Mouse (Mus musculus) kidney, postnatal 25 days (tissue): ENCODE data around the gene Exo5.
A peak's percentile ranks its signal among the peaks of the same experiment; 100 is the strongest.

Source experiments
- DNase-seq, 2 experiments: peaks; one replicate each; pipeline ENCODE4 v3.0.0; 2021; ENCODE audit warnings: mixed read lengths in 2 of 2

Exo5 gene

DNA sequence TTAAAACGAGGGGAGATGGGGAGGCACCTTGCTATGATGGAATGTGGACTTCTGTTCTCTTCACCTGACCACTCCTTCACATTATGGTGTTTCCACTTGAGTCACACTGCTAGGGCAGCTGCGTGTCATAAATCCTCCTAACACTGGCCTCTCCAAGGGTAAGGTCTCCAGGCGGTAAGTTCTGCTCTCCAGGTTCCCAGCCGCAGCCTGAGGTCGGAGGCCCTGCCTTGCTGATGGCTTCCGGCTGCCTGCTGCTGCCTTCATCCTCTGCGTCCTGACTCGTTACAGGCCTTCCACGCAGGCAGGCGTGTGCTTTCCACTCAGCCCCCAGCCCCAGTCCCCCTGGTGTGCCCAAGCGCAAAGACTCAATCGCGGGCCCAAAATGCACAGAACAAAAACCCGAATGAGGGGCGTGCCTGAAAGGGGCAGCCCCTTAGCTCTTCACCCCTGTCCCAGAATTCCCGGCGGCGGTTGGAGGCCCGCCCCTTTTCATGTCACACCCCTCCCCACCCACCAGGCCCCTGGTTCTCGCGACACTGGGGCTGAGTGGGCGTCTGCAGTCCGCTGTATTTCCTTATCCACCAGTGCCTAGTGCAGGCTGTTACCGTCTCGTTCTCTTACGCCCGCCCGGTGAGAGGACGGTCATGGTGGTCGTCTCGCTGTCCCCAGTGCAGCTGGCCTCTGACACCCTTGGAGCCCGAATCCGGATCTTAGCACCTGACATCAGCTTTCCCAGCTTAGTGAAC, at the start of gene Exo5:
Exo5 (minus strand) TSS at position 464 of the 746 bp plus-strand sequence.
- DNase-seq, result peak; percentile 90 to 96

DNA sequence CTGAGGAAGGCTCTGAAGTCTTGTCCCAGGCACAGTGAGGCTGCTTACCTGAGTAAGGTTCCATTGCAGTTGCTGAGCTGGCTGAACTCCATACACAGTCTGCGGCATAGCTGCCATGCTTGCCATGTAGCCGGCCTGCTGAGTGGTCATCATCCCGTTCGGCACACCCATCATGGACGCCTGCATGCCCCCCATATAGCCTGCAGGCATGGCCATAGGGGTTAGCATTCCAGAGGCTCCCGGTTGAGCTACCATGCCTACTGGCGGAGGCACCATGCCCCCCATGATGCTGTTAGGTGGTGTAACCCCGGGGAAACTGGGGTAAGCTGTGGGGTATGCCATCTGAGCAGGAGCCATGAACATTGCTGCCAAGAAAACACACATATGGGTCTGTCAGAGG, 47.0 kb upstream of the Exo5 start:
- DNase-seq, result no peak

DNA sequence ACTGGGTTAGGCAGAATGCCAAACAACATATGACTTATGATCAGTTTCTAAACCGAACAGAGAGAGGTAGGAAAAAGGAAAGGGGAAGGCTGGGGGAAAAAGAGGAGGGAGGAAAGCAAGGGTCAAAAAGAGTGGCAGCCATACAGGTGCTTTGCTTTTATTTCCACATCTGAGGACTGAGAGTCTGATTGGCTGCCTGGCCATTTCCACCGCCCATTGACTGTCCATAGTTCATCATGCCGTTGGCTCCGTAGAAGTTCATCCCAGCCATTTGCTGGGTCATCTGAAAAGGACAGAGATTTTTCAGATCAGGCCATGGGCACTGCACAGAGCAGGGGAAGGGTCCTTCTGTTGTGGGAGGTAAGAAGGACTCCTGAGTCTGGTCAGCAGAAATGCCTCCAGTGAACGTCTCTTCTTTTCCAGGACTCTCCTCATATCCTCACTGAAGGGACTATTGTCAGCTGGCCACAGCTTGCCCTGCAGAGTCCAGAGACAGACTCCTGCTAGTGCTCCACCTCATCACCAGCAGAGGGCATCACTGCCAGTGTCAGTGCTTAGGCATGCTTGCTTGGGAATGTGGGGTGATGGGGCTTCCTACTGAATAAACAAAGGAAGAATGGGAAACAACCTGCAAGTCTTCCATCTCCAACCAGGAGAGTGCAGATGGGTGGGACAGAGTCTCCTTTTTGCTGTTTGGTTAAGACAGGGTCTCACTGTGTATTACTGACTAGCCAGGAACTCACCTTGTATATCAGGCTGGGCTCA, 44.7 kb upstream of the Exo5 start:
- DNase-seq, result peak; percentile 58 to 62

DNA sequence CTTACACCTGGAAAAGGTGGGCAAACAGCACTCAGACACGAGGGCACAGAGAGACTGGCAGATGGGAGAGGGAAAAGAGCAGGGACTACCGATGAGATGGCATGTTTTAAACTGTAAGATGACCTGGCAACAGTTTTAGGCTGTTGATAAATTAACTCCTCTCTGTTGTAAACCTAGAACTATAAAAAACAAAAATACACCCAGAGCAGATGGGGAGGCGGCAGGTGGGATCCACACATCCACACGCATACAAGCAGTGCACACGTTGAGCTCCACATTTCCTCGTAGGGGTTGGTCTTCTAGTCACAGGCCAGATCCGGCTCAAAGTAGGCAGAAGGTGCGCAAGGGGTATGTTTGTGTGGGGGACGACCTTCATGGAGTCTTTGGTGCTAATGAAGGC, 43.7 kb upstream of the Exo5 start:
- no peak for DNase-seq

DNA sequence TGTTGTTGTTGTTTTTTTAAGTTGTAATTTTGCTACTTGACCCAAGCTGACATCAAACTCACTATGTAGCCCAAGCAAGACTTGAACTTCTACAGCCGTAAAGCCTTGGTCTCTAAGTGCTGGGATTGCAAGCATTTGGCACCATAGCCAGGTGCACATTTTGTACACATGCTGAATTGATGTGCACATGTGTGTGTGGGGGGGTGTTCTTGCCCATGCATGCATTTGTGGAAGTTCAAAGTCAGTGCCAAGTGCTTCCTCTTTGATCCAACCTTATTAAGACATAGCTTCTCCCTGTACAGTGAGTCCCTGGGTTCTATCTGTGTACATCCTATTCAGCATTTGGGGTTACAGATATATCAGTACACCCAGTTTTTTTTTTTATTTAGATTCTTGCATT, 30.8 kb upstream of the Exo5 start:
- DNase-seq, result no peak

DNA sequence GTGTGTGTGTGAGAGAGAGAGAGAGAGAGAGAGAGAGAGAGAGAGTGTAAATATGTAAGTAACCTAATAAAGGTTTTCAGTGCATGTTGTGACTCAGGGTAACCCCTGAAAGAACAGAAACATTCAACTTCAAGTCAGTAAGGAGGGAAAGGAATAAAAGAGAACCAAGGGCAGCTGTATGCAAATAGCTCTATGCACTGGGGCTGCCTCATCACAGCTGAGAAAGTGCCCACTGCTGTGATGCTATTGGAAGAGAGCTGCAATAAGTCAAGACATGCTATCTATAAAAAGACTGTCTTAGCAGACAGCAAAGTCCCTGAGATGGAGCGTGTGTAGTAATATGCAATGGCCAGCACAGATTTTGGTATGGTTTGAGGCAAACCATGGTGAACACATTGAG, 28.9 kb upstream of the Exo5 start:
- DNase-seq, result no peak

DNA sequence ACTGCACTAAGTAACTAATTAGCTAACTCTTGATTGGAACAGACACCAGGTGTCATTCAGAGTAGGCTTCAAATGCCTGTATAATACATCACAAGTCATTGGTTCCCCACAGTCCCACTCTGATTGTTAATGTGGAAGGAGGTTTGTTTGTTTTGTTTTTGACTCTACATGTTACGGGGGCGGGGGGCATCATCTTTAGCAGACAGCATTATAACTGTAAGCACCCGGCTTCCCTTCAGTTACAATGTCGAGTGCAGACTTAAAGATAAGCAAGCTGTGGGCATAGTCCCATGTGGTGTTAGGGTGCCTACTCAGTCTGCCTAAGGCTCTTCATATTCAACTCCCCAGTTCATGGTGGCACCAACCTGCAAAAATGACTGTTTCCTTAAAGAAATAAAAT, 28.2 kb upstream of the Exo5 start:
- no peak for DNase-seq

DNA sequence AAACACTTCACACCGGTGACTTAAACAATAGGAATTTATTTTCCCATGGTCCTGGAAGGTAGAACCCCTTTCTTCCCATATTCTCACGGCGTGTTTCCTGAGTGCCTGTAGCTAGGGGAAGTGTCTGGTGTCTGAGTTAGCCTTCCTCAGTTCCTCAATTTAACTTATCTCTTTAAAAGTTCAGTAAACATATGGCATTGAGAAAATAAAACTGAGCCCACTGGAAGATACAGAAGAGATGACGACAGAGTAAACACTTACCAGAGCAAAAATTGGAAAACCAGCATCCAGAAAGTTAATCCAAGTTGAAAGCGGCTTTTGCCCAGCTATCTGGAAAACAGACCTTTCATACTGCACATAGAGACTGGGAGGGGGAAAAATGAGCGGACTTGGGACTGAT, 27.3 kb upstream of the Exo5 start:
- no peak for DNase-seq

DNA sequence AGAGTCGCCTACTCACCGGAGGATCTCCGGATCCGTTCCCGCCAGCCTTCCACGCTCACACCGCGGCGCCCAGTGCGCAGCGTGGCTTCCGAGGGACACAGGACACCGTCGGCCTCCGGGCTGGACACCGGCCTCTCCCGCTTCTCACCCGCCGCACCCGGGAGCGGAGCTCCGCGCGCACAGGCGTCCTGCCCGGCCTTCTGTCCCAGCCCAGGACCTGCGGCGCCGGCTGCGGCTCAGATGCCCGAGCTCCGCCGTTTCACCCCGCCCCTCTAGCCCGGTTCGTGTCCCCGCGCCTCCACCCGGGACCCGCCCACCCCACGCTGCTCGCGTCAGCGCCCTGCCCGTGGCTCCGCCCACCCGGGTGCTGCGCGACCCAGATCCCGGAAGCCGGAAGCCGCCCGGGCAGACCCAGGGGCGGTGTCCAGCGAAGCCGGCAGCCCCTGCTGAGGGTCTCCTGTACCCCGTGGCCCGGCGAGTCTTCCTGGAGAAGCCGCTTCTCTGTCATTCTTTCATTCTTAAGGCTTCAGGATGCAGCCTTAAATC, 26.7 kb upstream of the Exo5 start, which contains the start of gene Zfp69:
Zfp69 (minus strand) TSS at position 272 of the 546 bp plus-strand sequence.
- DNase-seq, result peak; percentile 93 to 96

DNA sequence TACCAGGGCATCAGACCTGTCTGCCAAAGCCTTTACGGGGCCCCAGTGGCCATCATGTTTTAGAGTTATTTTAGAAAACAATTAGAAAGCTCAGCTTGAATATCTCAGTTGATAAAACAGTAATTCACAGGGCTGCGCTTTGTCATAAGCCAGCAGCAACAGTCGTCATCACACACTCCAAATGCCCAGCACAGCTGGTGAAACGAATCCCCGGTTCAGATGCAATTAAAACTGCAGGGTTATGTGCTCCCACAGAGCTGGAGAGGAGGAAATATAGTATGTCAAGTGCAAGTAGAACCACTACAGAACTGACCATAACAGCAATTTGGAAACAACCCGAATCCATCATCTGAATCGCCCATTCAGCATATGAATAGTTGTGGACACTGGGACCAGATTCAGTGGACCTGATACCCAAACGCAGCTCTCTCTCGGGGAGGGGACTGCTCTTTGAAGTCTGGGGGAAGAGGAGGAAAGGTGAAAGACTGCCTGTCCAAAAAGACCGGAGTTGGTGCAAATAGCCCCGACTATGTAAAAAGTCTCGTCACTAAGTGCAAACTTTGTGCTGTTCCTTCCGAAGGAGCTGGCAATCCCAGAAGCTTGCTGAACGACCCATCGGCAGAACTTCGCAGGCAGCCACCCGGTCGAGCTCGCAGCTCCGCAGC, 26.1 kb upstream of the Exo5 start:
- DNase-seq, result peak in 1 of 2 experiments; percentile 4

DNA sequence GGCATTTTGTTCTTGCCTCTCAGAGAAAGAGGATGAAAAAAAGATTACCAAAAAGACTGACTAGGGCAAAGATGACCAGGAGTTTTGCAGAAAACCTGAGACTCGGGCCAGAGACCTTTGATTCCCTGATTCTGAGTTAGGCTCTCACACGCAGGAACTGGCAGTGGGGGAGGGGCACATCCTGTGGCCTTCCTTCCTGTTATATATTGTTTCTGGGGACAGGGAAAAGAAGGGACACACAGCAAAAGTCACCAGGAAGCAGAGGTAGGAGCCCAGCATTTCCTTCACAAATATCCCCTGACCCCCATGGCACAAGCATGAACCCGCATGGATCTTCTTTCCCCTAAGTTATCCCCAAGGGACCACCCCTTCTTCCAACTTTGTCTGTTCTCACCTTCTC, 24.1 kb upstream of the Exo5 start:
- peak; percentile 72 for DNase-seq

DNA sequence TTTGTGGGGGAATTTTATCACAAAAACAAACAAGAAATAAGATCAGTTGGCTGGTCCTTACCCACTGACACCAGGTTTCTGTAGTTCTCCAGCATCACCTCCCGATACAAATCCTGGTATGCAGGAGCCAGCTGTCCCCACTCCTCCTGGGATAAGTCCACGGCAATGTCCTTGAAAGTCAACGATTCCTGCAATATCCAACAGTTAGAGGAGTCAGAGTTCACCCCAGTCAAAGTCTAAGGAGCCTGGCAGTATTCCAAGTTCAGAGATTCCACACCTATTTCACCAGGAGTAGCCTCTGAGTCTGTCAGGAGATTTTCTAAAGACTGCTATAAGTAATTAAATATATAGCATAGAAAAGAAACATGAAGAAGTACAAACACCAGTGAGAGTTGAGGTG, 10.2 kb upstream of the Exo5 start:
- peak in 1 of 2 experiments; percentile 31 for DNase-seq

DNA sequence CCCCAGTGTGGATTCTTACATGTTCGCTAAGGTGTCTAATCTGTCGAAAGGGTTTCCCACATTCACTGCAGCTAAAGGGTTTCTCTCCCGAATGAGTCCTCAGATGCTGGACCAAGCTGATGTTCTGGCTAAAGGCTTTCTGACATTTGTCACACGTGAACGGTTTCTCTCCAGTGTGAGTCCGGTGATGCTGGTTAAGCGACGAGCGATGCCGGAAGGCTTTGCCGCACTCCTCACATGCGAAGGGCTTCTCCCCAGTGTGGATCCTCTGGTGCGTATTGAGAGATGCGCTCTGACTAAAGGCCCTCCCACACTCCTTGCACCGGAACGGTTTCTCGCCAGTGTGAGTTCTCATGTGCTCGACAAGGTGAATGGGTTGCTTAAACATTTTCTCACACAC, 5.9 kb upstream of the Exo5 start:
- DNase-seq, result no peak

DNA sequence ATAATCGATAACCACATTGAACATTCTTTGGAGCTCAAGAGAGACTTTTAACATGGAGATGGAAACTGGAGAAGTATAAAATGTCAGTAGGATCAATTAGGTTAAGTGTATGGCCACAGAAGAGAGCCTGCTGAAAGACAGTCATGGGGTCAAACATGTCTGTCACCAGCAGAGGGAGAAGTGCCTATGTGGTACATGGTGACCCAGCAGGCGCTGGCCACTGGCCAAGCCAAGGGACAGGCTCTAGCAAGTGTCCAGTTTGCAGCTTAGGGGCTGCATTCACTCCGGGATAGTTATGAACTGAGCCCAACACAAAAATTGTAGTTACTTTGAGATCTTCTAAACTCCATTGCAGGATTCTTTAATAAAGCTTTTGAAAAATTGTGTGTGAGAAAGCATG, 3.9 kb upstream of the Exo5 start:
- peak in 1 of 2 experiments; percentile 29 for DNase-seq

DNA sequence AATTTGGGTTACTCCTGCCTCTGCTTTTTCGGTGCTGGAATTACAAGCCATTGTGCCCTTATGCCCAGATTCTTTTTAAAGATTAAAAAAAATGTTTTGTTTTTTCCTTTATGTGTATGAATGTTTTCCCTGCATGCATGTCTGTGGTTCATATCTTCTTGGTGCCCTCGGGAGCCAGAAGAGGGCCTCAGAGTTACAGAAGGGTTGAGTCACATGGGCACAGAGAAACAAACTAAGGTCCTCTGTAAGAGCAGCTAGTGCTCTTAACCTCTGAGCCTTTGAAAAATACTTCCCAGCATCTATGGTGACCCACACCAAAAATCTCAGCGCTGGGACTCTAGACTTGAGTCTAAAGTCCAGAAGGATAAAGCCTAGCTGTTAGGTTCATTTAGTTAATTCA, 569 bp upstream of the Exo5 start:
- peak; percentile 54 to 77 for DNase-seq

DNA sequence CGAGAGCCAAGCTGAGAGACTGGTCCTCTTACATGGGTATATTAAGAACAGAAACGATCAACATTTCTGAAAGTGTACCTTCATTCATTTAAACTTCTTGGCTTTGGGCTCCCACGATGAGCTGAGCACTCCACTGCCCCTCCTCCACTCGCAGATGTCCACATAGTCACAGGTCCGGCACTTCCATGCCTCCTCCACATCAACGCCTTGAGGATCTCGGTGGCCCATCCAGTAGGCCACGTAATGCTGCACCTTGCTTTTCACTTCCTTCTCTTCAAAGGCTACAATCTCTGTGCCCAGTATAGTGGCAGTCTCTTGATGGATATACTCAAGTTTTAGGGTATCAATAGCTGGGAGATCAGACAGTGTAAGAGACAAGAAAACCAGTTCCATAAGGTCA, 3.4 kb downstream of the Exo5 start:
- DNase-seq, result no peak

DNA sequence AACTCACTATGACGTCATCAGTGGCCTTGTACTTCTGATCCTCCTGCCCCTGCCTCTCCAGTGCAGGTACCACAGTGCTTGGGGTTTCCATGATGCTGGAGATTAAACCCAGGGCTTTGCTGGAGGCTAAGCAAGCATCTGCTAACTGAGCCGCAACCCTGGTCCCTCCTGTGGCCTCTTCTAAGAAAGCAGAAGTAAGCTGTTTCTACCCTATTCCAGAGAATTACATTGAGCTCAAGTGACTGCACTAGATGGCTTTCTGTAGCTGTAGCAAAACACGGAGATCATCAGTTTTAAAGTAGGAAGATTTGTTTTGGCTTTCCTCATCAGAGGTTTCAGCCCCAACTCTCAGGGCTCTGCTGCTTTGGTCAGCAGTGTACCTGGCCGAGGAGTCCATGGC, 10.3 kb downstream of the Exo5 start:
- no peak for DNase-seq

DNA sequence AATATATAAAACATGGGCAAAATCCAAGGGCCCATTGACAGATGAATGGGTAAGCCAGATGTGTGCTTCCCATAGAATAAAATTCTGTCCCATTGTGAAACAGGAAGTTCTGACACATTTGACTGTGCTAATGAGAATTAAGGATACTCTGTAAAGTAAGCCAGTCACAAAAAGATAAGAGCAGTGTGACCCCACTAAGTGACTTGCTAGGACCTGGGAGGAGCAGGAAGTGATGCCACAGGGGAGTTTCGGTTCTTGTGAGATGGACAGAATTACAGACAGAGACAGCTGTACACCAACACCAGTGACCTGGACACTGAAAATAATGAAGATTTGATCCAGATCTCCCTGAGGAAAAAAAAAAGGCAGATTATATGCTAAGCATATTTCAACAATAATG, 11.0 kb downstream of the Exo5 start:
- DNase-seq, result no peak

DNA sequence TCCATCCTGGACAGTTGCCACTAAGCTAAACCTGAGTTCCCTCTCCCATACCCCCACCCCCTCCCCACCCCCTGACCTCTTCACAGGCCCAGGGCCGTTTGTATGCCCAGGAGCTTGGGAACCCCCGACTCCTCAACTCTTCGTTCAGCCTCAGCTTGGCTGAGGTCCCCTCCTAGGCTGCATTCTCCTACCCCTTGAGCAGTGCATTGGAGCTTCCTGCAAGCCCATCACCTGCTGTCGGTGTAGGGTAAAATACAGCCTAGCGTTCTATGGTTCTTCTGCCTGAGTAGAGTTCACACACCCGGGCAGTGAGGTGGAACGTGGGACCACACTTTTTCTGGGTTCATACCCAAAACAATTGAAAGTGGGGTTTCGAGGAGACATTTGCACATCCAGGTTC, 11.4 kb downstream of the Exo5 start:
- no peak for DNase-seq

DNA sequence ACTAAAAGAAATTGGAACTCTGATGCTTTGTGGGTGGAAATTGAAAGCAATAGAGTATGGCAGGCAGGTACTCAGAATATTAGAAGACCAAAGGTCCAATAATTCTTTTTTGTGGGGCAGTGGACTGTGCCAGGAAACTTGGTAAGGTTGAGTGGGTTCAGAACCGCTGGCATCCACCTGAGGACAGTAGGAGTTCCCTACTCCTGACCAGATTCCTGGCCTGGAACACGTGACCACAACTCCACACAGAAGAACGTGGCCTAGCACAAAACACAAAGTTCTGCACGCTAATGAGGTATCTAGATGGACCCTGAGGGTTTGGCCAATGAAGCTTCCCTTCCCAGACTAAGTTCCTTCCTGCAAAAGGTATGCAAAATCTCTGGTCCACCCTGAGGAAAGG, 12.0 kb downstream of the Exo5 start:
- DNase-seq, result peak; percentile 21 to 65

DNA sequence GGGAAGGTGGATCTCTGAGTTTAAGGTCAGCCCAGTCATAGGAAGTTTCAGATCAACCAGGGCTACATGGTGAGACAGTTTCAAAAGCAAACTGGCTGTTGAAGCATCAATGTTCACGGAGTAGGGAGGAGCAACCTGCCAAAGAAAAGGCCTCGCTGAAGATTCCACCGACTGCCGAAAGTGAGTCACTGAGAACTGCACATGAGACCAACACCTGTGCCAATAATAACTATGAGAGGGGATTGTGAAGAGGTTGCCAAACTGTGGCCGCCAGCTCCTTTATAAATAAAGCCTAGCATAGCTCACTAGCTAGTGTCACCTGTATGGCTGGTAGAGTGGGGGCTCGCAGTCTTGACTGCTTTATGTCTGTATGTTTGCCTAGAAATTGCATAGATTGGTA, 13.7 kb downstream of the Exo5 start:
- DNase-seq, result no peak

DNA sequence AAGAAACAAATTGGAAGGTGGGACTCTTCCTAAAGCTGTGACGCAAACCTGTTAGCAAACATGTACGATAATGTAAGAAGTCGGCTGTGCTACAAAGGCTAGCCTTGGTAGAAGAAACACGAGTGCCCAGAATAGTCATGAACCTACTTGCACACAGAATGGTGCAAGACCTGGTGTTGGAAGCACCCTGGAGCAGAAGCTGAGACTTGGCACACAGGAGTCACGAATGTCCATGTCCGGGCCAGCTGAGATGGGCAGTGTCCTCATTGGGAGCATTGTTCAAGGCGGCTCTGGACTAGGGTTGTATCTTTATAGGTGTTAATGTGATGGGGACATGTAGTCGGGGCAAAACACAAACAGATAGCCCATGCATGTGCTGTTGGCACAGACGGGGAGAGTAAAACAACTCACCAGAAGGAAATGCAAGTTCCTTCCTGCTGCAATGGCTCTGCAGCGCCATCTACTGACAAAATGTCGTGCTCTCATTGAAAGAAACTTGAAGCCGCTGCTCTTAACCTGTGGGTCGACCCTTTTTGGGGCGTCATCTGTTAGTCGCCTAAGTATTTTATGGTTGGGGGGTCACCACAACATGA, 15.2 kb downstream of the Exo5 start:
- peak; percentile 51 to 75 for DNase-seq

DNA sequence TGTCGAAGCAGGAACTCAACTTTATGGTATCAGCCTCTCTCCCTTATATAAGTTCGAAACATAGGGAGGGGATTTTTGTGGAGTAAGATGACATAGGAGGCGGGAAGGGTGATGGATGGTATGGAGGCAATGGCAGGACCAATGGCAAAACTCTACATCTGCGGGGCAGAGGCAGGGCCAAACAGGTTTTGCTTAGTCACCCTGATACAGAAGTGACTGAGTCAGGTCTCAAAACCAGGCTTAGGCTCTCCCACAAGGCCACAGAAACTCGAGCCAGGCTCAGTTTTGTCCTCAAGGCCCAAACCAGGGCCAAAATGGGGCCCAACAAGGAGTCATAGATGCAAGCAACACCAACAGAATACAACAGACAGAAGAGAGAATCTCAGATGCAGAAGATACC, 19.2 kb downstream of the Exo5 start:
- no peak for DNase-seq
